Mouse (Mus musculus): ENCODE results near the gene Pde2a.

Pde2a gene

GRCm38 (mm10) chr7:101421529-101421928, at the start of gene Pde2a:
TSS of gene Pde2a (plus strand) at chr7:101421691.
- DNase-seq = peak; percentile 90

- no peak for DNase-seq
Observed at GRCm38 (mm10) chr7:101373082-101373481, 48.4 kb upstream of the Pde2a start.

- peak; percentile 62 for DNase-seq
Observed at GRCm38 (mm10) chr7:101374155-101374554, 47.3 kb upstream of the Pde2a start.

- no peak for DNase-seq
Observed at GRCm38 (mm10) chr7:101376701-101377340, 44.7 kb upstream of the Pde2a start.

- DNase-seq = no peak
Observed at GRCm38 (mm10) chr7:101377741-101378262, 43.7 kb upstream of the Pde2a start.

GRCm38 (mm10) chr7:101378285-101378684, 43.2 kb upstream of the Pde2a start:
- DNase-seq = no peak

GRCm38 (mm10) chr7:101378796-101379465, 42.6 kb upstream of the Pde2a start:
- DNase-seq = no peak

GRCm38 (mm10) chr7:101379732-101380131, 41.8 kb upstream of the Pde2a start:
- no peak for DNase-seq

- no peak for DNase-seq
Observed at GRCm38 (mm10) chr7:101381512-101381911, 40.0 kb upstream of the Pde2a start.

- no peak for DNase-seq
Observed at GRCm38 (mm10) chr7:101382378-101382777, 39.1 kb upstream of the Pde2a start.

- DNase-seq = no peak
Observed at GRCm38 (mm10) chr7:101383756-101384155, 37.7 kb upstream of the Pde2a start.

- DNase-seq = no peak
Observed at GRCm38 (mm10) chr7:101384931-101385330, 36.6 kb upstream of the Pde2a start.

GRCm38 (mm10) chr7:101385331-101385733, 36.2 kb upstream of the Pde2a start:
- no peak for DNase-seq

GRCm38 (mm10) chr7:101385866-101386452, 35.5 kb upstream of the Pde2a start:
- no peak for DNase-seq

- DNase-seq = no peak
Observed at GRCm38 (mm10) chr7:101389256-101389655, 32.2 kb upstream of the Pde2a start.

- DNase-seq = no peak
Observed at GRCm38 (mm10) chr7:101391909-101392479, 29.5 kb upstream of the Pde2a start.

- DNase-seq = no peak
Observed at GRCm38 (mm10) chr7:101393015-101393414, 28.5 kb upstream of the Pde2a start.

GRCm38 (mm10) chr7:101393694-101394504, 27.6 kb upstream of the Pde2a start:
- no peak for DNase-seq

GRCm38 (mm10) chr7:101394569-101394968, 26.9 kb upstream of the Pde2a start:
- DNase-seq = no peak

- no peak for DNase-seq
Observed at GRCm38 (mm10) chr7:101395471-101395870, 26.0 kb upstream of the Pde2a start.

- no peak for DNase-seq
Observed at GRCm38 (mm10) chr7:101397175-101397574, 24.3 kb upstream of the Pde2a start.

- no peak for DNase-seq
Observed at GRCm38 (mm10) chr7:101401510-101401909, 20.0 kb upstream of the Pde2a start.

- DNase-seq = no peak
Observed at GRCm38 (mm10) chr7:101403831-101404230, 17.7 kb upstream of the Pde2a start.
